Mouse (Mus musculus) CH12.LX (cell line): ENCODE measurements at regions not wholly inside any gene's neighbourhood (a gene's known extent, or its start where the extent isn't known, plus 50 kb on each side); places are given as distances from the start of the nearest gene placed in this dataset.

Experiments
- DNase-seq: peaks from one replicate; pipeline ENCODE4 v3.0.0-alpha.2; 2013; ENCODE audit errors: extremely low read depth
- H3K27ac ChIP-seq: 2 replicates; pipeline ENCODE4 v1.5.1; 2012; ENCODE audit warnings: low read depth, mild to moderate bottlenecking, control low read depth, moderate library complexity; ENCODE audit not compliant: insufficient read depth
- H3K27me3 ChIP-seq: replicated peaks from 2 replicates; pipeline ENCODE3; 2012; ENCODE audit warnings: inconsistent platforms
- H3K36me3 ChIP-seq, 2 experiments: replicated peaks in 1 of 2; 2 replicates each; pipeline versions ENCODE3 to v1.6.1; 2012; ENCODE audit warnings: inconsistent platforms in 1 of 2, low read length in 1 of 2, mild to moderate bottlenecking in 1 of 2, mixed read lengths in 1 of 2, moderate library complexity in 1 of 2; ENCODE audit not compliant: control insufficient read depth in 1 of 2, insufficient read depth in 1 of 2
- H3K4me1 ChIP-seq, 2 experiments: 2 replicates each; pipeline ENCODE4 v1.6.1; 2012; ENCODE audit warnings: inconsistent platforms in 1 of 2, moderate library complexity in 1 of 2; ENCODE audit not compliant: insufficient read depth in 2 of 2, control insufficient read depth in 1 of 2
- H3K4me2 ChIP-seq: 2 replicates; pipeline ENCODE4 v1.6.1; 2012; ENCODE audit warnings: low read depth, mild to moderate bottlenecking, control low read depth; ENCODE audit not compliant: poor library complexity, insufficient read depth, severe bottlenecking
- H3K4me3 ChIP-seq, 3 experiments: fragments of 150-350 bp in 1 of 3; sonication (generic) in 1 of 3; replicated peaks in 1 of 3; 2 replicates each; pipeline versions ENCODE3 to v1.5.1; 2011 to 2012; ENCODE audit warnings: low read depth in 2 of 3, low read length in 2 of 3, mild to moderate bottlenecking in 2 of 3, moderate library complexity in 2 of 3, control low read depth in 1 of 3, improper control_type of control experiment in 1 of 3, inconsistent platforms in 1 of 3, mixed read lengths in 1 of 3; ENCODE audit not compliant: poor library complexity in 1 of 3
- H3K79me2 ChIP-seq: replicated peaks from 2 replicates; pipeline ENCODE4 v1.6.1; 2012; ENCODE audit warnings: mild to moderate bottlenecking, moderate library complexity; ENCODE audit not compliant: control insufficient read depth, poor library complexity, insufficient read depth, severe bottlenecking; ENCODE audit errors: extremely low read depth
- H3K9ac ChIP-seq: 2 replicates; pipeline ENCODE4 v1.6.1; 2012; ENCODE audit warnings: low read depth, mild to moderate bottlenecking, control low read depth, moderate library complexity; ENCODE audit not compliant: insufficient read depth
- H3K9me3 ChIP-seq: replicated peaks from 2 replicates; pipeline ENCODE3; 2012; ENCODE audit warnings: low read length, inconsistent platforms, mixed read lengths
- CHD1 ChIP-seq: IDR thresholded peaks from 2 replicates; pipeline ENCODE4 v1.6.1; 2012; ENCODE audit warnings: low read depth, low read length, improper control_type of control experiment, inconsistent platforms
- CTCF ChIP-seq, 2 experiments: IDR thresholded peaks in 1 of 2; conservative IDR thresholded peaks in 1 of 2; 2 replicates each; pipeline ENCODE4 v1.5.1; 2011 to 2012; ENCODE audit warnings: low read depth in 2 of 2, low read length in 2 of 2, improper control_type of control experiment in 1 of 2, inconsistent platforms in 1 of 2, mild to moderate bottlenecking in 1 of 2, moderate library complexity in 1 of 2
- E2F4 ChIP-seq: IDR thresholded peaks from 2 replicates; pipeline ENCODE4 v1.6.1; 2011; ENCODE audit warnings: low read depth, low read length, improper control_type of control experiment; ENCODE audit not compliant: insufficient replicate concordance
- ELF1 ChIP-seq: IDR thresholded peaks from 2 replicates; pipeline ENCODE4 v1.6.1; 2014; ENCODE audit warnings: low read depth, mild to moderate bottlenecking, inconsistent platforms, low read length, improper control_type of control experiment
- IRF4 ChIP-seq: IDR thresholded peaks from 2 replicates; pipeline ENCODE4 v1.6.1; 2014; ENCODE audit warnings: low read depth, mild to moderate bottlenecking, inconsistent platforms, low read length, improper control_type of control experiment
- KAT2A ChIP-seq: IDR thresholded peaks from 2 replicates; pipeline ENCODE4 v1.6.1; 2012; ENCODE audit warnings: low read length, improper control_type of control experiment, inconsistent platforms; ENCODE audit not compliant: insufficient replicate concordance
- MAFK ChIP-seq: IDR thresholded peaks from 2 replicates; pipeline ENCODE4 v1.6.1; 2011; ENCODE audit warnings: low read length, improper control_type of control experiment; ENCODE audit not compliant: insufficient replicate concordance
- MAZ ChIP-seq: IDR thresholded peaks from 2 replicates; pipeline ENCODE4 v1.6.1; 2012; ENCODE audit warnings: low read depth, mild to moderate bottlenecking, inconsistent platforms, low read length, improper control_type of control experiment, moderate library complexity
- MEF2A ChIP-seq: IDR thresholded peaks from 2 replicates; pipeline ENCODE4 v1.6.1; 2014; ENCODE audit warnings: low read depth, mild to moderate bottlenecking, inconsistent platforms, low read length, improper control_type of control experiment, borderline replicate concordance
- MXI1 ChIP-seq: IDR thresholded peaks from 2 replicates; pipeline ENCODE4 v1.6.1; 2011; ENCODE audit warnings: mild to moderate bottlenecking, low read depth, low read length, improper control_type of control experiment
- NELFE ChIP-seq: IDR thresholded peaks from 2 replicates; pipeline ENCODE4 v1.6.1; 2011; ENCODE audit warnings: low read depth, low read length, improper control_type of control experiment
- POLR2A ChIP-seq: IDR thresholded peaks from 2 replicates; pipeline ENCODE4 v1.6.1; 2011; ENCODE audit warnings: low read depth, mild to moderate bottlenecking, improper control_type of control experiment, low read length
- POLR2AphosphoS2 ChIP-seq: IDR thresholded peaks from 2 replicates; pipeline ENCODE4 v1.6.1; 2011; ENCODE audit warnings: low read depth, low read length, improper control_type of control experiment
- RAD21 ChIP-seq: IDR thresholded peaks from 2 replicates; pipeline ENCODE4 v1.6.1; 2011; ENCODE audit warnings: low read depth, mild to moderate bottlenecking, low read length, improper control_type of control experiment, moderate library complexity
- RCOR1 ChIP-seq: conservative IDR thresholded peaks from 2 replicates; pipeline ENCODE4 v1.6.1; 2012; ENCODE audit warnings: low read depth, mild to moderate bottlenecking, inconsistent platforms, low read length, improper control_type of control experiment
- TCF12 ChIP-seq: IDR thresholded peaks from 2 replicates; pipeline ENCODE4 v1.6.1; 2014; ENCODE audit warnings: low read depth, mild to moderate bottlenecking, inconsistent platforms, low read length, improper control_type of control experiment
- USF1 ChIP-seq: IDR thresholded peaks from 2 replicates; pipeline ENCODE4 v1.6.1; 2014; ENCODE audit warnings: low read depth, mild to moderate bottlenecking, inconsistent platforms, low read length, improper control_type of control experiment
- ZC3H11A ChIP-seq: IDR thresholded peaks from 2 replicates; pipeline ENCODE4 v1.6.1; 2012; ENCODE audit warnings: low read depth, mild to moderate bottlenecking, inconsistent platforms, low read length, improper control_type of control experiment
- ZMIZ1 ChIP-seq: IDR thresholded peaks from 2 replicates; pipeline ENCODE4 v1.6.1; 2012; ENCODE audit warnings: low read depth, mild to moderate bottlenecking, inconsistent platforms, low read length, improper control_type of control experiment
- ZNF384 ChIP-seq: IDR thresholded peaks from 2 replicates; pipeline ENCODE4 v1.6.1; 2012; ENCODE audit warnings: low read depth, low read length, improper control_type of control experiment, inconsistent platforms
- dilution Hi-C: fragments of 300-500 bp; cut with MboI; formaldehyde crosslinking; loops from 2 replicates; pipeline ENCODE4 v1.14.3; 2020; ENCODE audit warnings: low sequenced_read_pairs; ENCODE audit not compliant: extremely low pct_unique_long_range_greater_than_20kb, extremely low pct_ligation_motif_present
- in situ Hi-C: fragments of 300-500 bp; cut with MboI; formaldehyde crosslinking; loops from 3 replicates; pipeline ENCODE4 v1.14.3; 2019; ENCODE audit warnings: low sequenced_read_pairs, low pct_ligation_motif_present, low pct_unique_long_range_greater_than_20kb, mixed read lengths

- in situ Hi-C loops: no loop called here
- Histone ChIP-seq H3K4me1 (no peaks in the 10 kb centered on the region), H3K79me2 (no peaks in the 10 kb centered on the region), H3K36me3 (no peaks in the 10 kb centered on the region), H3K9me3 (peaks cover 59% of the 10 kb centered on the region), H3K9ac (no peak overlapping the region), H3K27ac (no peak overlapping the region), H3K4me3 (no peak overlapping the region), H3K4me2 (no peak overlapping the region), H3K27me3 (no peaks in the 10 kb centered on the region)
- TF ChIP-seq NELFE (no peak), MEF2A (no peak), POLR2AphosphoS2 (no peak), KAT2A (no peak)
- dilution Hi-C loops: no loop called here
- DNase-seq: no peak
These were observed 401.0 kb downstream of the Vrk1 start for GRCm38 (mm10) chr12:106411075-106411474.

- DNase-seq: no peak
- no peaks in the 10 kb centered on the region for H3K27me3 ChIP-seq
- no peak overlapping the region for H3K27ac ChIP-seq
- no peak overlapping the region for H3K4me2 ChIP-seq
- no peak overlapping the region for H3K9ac ChIP-seq
- TF ChIP-seq ZNF384: no peak
- H3K4me3 ChIP-seq: peak overlapping the region in 1 of 3 experiments; percentile 9
- H3K36me3 ChIP-seq: no peaks in the 10 kb centered on the region
- peaks cover 90% of the 10 kb centered on the region for H3K9me3 ChIP-seq
- dilution Hi-C loops (no loop called here), in situ Hi-C loops (no loop called here)
- H3K79me2 ChIP-seq: no peaks in the 10 kb centered on the region
- H3K4me1 ChIP-seq: no peaks in the 10 kb centered on the region
These were observed 416.6 kb downstream of the Vrk1 start for GRCm38 (mm10) chr12:106426631-106427030.

GRCm38 (mm10) chr12:106429991-106430390 lies 420.0 kb downstream of the Vrk1 start:
- in situ Hi-C loops: no loop called here
- Histone ChIP-seq H3K9me3 (peaks cover 84% of the 10 kb centered on the region), H3K4me3 (no peak overlapping the region), H3K27ac (no peak overlapping the region), H3K79me2 (no peaks in the 10 kb centered on the region), H3K27me3 (no peaks in the 10 kb centered on the region), H3K4me1 (no peaks in the 10 kb centered on the region), H3K36me3 (no peaks in the 10 kb centered on the region), H3K4me2 (no peak overlapping the region), H3K9ac (no peak overlapping the region)
- DNase-seq: no peak
- dilution Hi-C loops: no loop called here
- TF ChIP-seq POLR2AphosphoS2 (no peak), MAFK (no peak), POLR2A (no peak), USF1 (no peak)

GRCm38 (mm10) chr12:106445151-106445550 lies 435.1 kb downstream of the Vrk1 start:
- in situ Hi-C loops: no loop called here
- dilution Hi-C loops: no loop called here
- H3K4me1 ChIP-seq: no peaks in the 10 kb centered on the region

More at GRCm38 (mm10) chr12:106445151-106445550, 435.1 kb downstream of the Vrk1 start:
- Histone ChIP-seq H3K9me3 (peaks cover 89% of the 10 kb centered on the region), H3K4me2 (no peak overlapping the region), H3K27me3 (no peaks in the 10 kb centered on the region), H3K36me3 (no peaks in the 10 kb centered on the region), H3K79me2 (no peaks in the 10 kb centered on the region), H3K27ac (no peak overlapping the region), H3K4me3 (no peak overlapping the region), H3K9ac (no peak overlapping the region)
- no peak for DNase-seq
- TF ChIP-seq NELFE (no peak), IRF4 (no peak), MAZ (no peak), CTCF (conservative IDR thresholded peaks at IDR 0.05 in 1 of 2, IDR thresholded peaks at IDR 0.05 in 1 of 2; ENCODE audit: low read depth in 2 of 2, low read length in 2 of 2) (no peak), E2F4 (no peak), MAFK (no peak), RCOR1 (no peak), ZMIZ1 (no peak), RAD21 (no peak), CHD1 (no peak), ELF1 (no peak), ZNF384 (no peak), TCF12 (no peak), MXI1 (no peak), ZC3H11A (no peak)
